In the genomic region with DNA sequence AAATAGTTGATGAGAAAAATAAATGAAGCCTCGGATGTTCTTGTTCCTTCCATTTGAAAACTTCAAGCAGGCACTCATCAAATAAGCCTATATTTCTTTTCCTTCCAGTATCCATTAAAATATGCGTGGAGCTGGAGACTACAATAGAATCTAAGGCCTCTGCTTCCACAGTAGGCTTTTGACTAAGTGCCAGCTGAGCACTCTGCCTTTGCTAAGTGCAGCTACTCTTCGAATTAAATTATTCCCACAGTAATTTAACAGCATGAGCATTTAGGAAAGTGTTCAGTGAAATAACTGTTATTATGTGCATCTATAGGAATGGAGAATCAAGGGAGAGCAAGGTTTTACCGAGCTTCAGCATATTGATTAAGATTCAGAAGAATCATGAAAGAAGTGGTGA, we compare ENCODE assay signal across 13 mouse cellular contexts.
A peak's percentile ranks its signal among the peaks of the same experiment; 100 is the strongest.
DNase-seq lines count a peak whose midpoint lies in the region; ATAC-seq and TF ChIP-seq lines count a peak whose summit lies in the region.
"Had no signal": no experiment of that assay in that cellular context is flagged by ENCODE, and none has a peak within 500 bp of the region (broad histone marks: within the 10 kb centered on the region; RNA-seq: fewer than 3 reads in every experiment).

No protein-coding gene starts in this region.

- no peak overlapping the region for H3K9ac ChIP-seq in lung, embryonic 14.5 days
- H3K9ac ChIP-seq in hindbrain, embryonic 16.5 days (ENCODE audit: low read depth, low read length) = no peak overlapping the region
- no peak overlapping the region for H3K9ac ChIP-seq in neural tube, embryonic 14.5 days (replicated peaks; ENCODE audit: low read depth, low read length)
- H3K9ac ChIP-seq: limb, embryonic 13.5 days; lung, embryonic 15.5 days had no signal

- H3K4me1 ChIP-seq in lung, embryonic 14.5 days (ENCODE audit: insufficient read depth) = no peaks in the 10 kb centered on the region
- H3K4me1 ChIP-seq in hindbrain, embryonic 16.5 days (ENCODE audit: control insufficient read depth, insufficient read depth, low read depth, low read length) = no peaks in the 10 kb centered on the region
- no peaks in the 10 kb centered on the region for H3K4me1 ChIP-seq in neural tube, embryonic 14.5 days (ENCODE audit: control insufficient read depth, insufficient read depth, low read length)
- H3K4me1 ChIP-seq: limb, embryonic 13.5 days; lung, embryonic 15.5 days had no signal

- no peaks in the 10 kb centered on the region for H3K27me3 ChIP-seq in lung, embryonic 14.5 days (ENCODE audit: insufficient read depth, low read length)
- H3K27me3 ChIP-seq in hindbrain, embryonic 16.5 days (replicated peaks; ENCODE audit: control insufficient read depth, insufficient read depth, low read length) = no peaks in the 10 kb centered on the region
- H3K27me3 ChIP-seq in neural tube, embryonic 14.5 days (ENCODE audit: control insufficient read depth, insufficient read depth, low read length) = no peaks in the 10 kb centered on the region
- H3K27me3 ChIP-seq: limb, embryonic 13.5 days; lung, embryonic 15.5 days had no signal

- H3K4me2 ChIP-seq in lung, embryonic 14.5 days = no peak overlapping the region
- H3K4me2 ChIP-seq in hindbrain, embryonic 16.5 days (ENCODE audit: low read length) = no peak overlapping the region
- no peak overlapping the region for H3K4me2 ChIP-seq in neural tube, embryonic 14.5 days (ENCODE audit: low read depth, low read length)
- H3K4me2 ChIP-seq: limb, embryonic 13.5 days; lung, embryonic 15.5 days had no signal

- peak; percentile 45 to 48 for DNase-seq in cerebellum, postnatal 14 days
- DNase-seq in cerebellum, adult 11-12 months = no peak
- peak; percentile 39 for DNase-seq in lung, embryonic 14.5 days
- DNase-seq in lung, postnatal 36 days = no peak
- no peak for DNase-seq in thymus, adult 18-20 months
- no peak for DNase-seq in urinary bladder, postnatal 36 days (ENCODE audit: low spot score in 2 of 2)
- DNase-seq: embryo, embryonic 11 days; heart, postnatal 36 days; kidney, postnatal 25 days had no signal

- TF ChIP-seq CTCF in lung, embryonic 14.5 days (IDR thresholded peaks at IDR 0.05; ENCODE audit: low read depth) = no peak

- 56% methylated on average over 4 of the region's 4 CpGs for WGBS in lung, embryonic 14.5 days
- 19% methylated on average over 4 of the region's 4 CpGs for WGBS in hindbrain, embryonic 16.5 days
- 17% methylated on average over 4 of the region's 4 CpGs for WGBS in neural tube, embryonic 14.5 days

- no peak overlapping the region for H3K27ac ChIP-seq in lung, embryonic 14.5 days (ENCODE audit: low read depth)
- no peak overlapping the region for H3K27ac ChIP-seq in hindbrain, embryonic 16.5 days (ENCODE audit: low read depth, low read length)
- H3K27ac ChIP-seq in neural tube, embryonic 14.5 days (ENCODE audit: low read depth, low read length) = no peak overlapping the region
- H3K27ac ChIP-seq: limb, embryonic 13.5 days; lung, embryonic 15.5 days had no signal

- H3K36me3 ChIP-seq in lung, embryonic 14.5 days (ENCODE audit: insufficient read depth) = no peaks in the 10 kb centered on the region
- H3K36me3 ChIP-seq in hindbrain, embryonic 16.5 days (ENCODE audit: control insufficient read depth, insufficient read depth, low read length) = no peaks in the 10 kb centered on the region
- no peaks in the 10 kb centered on the region for H3K36me3 ChIP-seq in neural tube, embryonic 14.5 days (ENCODE audit: control insufficient read depth, insufficient read depth, low read length)
- H3K36me3 ChIP-seq: limb, embryonic 13.5 days; lung, embryonic 15.5 days had no signal

- H3K4me3 ChIP-seq in lung, embryonic 14.5 days (ENCODE audit: low read depth, low read length) = no peak overlapping the region
- H3K4me3 ChIP-seq in hindbrain, embryonic 16.5 days (ENCODE audit: low read length) = no peak overlapping the region
- no peak overlapping the region for H3K4me3 ChIP-seq in neural tube, embryonic 14.5 days (ENCODE audit: low read depth, low read length)
- H3K4me3 ChIP-seq: limb, embryonic 13.5 days; lung, embryonic 15.5 days had no signal

- H3K9me3 ChIP-seq in lung, embryonic 14.5 days (ENCODE audit: low read depth, low read length) = no peaks in the 10 kb centered on the region
- H3K9me3 ChIP-seq in hindbrain, embryonic 16.5 days (ENCODE audit: control insufficient read depth, low read length) = no peaks in the 10 kb centered on the region
- H3K9me3 ChIP-seq in neural tube, embryonic 14.5 days (ENCODE audit: control insufficient read depth, low read length) = no peaks in the 10 kb centered on the region
- H3K9me3 ChIP-seq: limb, embryonic 13.5 days; lung, embryonic 15.5 days had no signal

- no peak for ATAC-seq in lung, embryonic 14.5 days (ENCODE audit: insufficient read depth)
- peak; percentile 70 for ATAC-seq in hindbrain, embryonic 16.5 days
- peak; percentile 54; the same call in 1 of the 2 replicates for ATAC-seq in neural tube, embryonic 14.5 days (ENCODE audit: low read depth)

Comparison
In these comparisons a context has a peak if more than half of its experiments do, and no peak if none do; other contexts are left out.
1. DNase-seq: peak in cerebellum, postnatal 14 days (2 of 2) and lung, embryonic 14.5 days (single experiment); none in cerebellum, adult 11-12 months (single experiment), lung, postnatal 36 days (single experiment), thymus, adult 18-20 months (0 of 2) and urinary bladder, postnatal 36 days (0 of 2).